Mouse (Mus musculus): ENCODE data around the gene Cep290. TPM values are rescaled to one million over a fixed set of nuclear protein-coding genes. Genes with fewer than 3 reads are reported as not detected.

Gene Cep290
- polyA plus RNA-seq, 1 experiment from 2014 or later, result 7.6 TPM

- no peaks in the 10 kb centered on the region for H3K9me3 ChIP-seq
- H3K9ac ChIP-seq, result no peak overlapping the region
- H3K36me3 ChIP-seq, result no peaks in the 10 kb centered on the region
- H3K27me3 ChIP-seq, result no peaks in the 10 kb centered on the region
- no peak overlapping the region for H3K4me2 ChIP-seq
- 86% methylated on average over 3 of the region's 3 CpGs for WGBS
- no peak overlapping the region for H3K4me3 ChIP-seq
- no peaks in the 10 kb centered on the region for H3K4me1 ChIP-seq
- no peak overlapping the region for H3K27ac ChIP-seq
- no peak for ATAC-seq (ENCODE audit: insufficient number of reproducible peaks, insufficient read depth, low FRiP score, low TSS enrichment, low read depth)
Measured at GRCm38 (mm10) chr10:100598339-100598738, 111.0 kb downstream of the Cep290 start.

DNA sequence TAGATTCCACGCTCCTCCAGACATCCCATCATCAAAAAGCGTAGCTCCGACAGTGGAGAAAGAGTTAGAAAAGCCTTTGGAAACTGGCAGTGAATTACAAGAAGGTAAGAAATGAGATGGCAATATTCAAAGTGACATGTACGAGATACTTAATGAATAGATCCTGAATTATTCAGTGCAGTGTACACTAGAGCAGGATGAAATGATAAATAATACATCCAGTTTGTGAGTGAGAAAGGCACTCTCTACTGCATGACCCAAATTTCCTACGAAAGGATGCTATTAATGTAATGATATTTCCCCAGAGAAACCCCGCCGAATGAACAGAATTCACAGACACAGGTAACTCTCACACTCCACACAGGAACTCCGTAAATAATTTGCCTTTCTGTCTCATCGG is 116.2 kb downstream of the Cep290 start:
- H3K4me1 ChIP-seq, result no peaks in the 10 kb centered on the region
- H3K27ac ChIP-seq, result no peak overlapping the region
- WGBS, result 85% methylated on average over 9 of the region's 9 CpGs
- H3K27me3 ChIP-seq, result no peaks in the 10 kb centered on the region
- no peak overlapping the region for H3K9ac ChIP-seq
- ATAC-seq (ENCODE audit: insufficient number of reproducible peaks, insufficient read depth, low FRiP score, low TSS enrichment, low read depth), result no peak
- H3K4me3 ChIP-seq, result no peak overlapping the region
- H3K9me3 ChIP-seq, result no peaks in the 10 kb centered on the region
- no peaks in the 10 kb centered on the region for H3K36me3 ChIP-seq
- H3K4me2 ChIP-seq, result no peak overlapping the region

- H3K27me3 ChIP-seq, result no peaks in the 10 kb centered on the region
- H3K9me3 ChIP-seq, result no peaks in the 10 kb centered on the region
- H3K4me2 ChIP-seq, result no peak overlapping the region
- H3K27ac ChIP-seq, result no peak overlapping the region
- H3K4me1 ChIP-seq, result no peaks in the 10 kb centered on the region
- 64% methylated on average over 2 of the region's 2 CpGs for WGBS
- no peaks in the 10 kb centered on the region for H3K36me3 ChIP-seq
- no peak overlapping the region for H3K9ac ChIP-seq
- no peak overlapping the region for H3K4me3 ChIP-seq
- ATAC-seq (ENCODE audit: insufficient number of reproducible peaks, insufficient read depth, low FRiP score, low TSS enrichment, low read depth), result no peak
Measured at GRCm38 (mm10) chr10:100604254-100604653, 116.9 kb downstream of the Cep290 start.

GRCm38 (mm10) chr10:100617233-100617903 is 130.0 kb downstream of the Cep290 start:
- H3K9ac ChIP-seq, result no peak overlapping the region
- H3K27me3 ChIP-seq, result no peaks in the 10 kb centered on the region
- H3K27ac ChIP-seq, result no peak overlapping the region
- H3K4me2 ChIP-seq, result no peak overlapping the region
- no peaks in the 10 kb centered on the region for H3K9me3 ChIP-seq
- no peak overlapping the region for H3K4me3 ChIP-seq
- H3K36me3 ChIP-seq, result no peaks in the 10 kb centered on the region
- H3K4me1 ChIP-seq, result no peaks in the 10 kb centered on the region
- no peak for ATAC-seq (ENCODE audit: insufficient number of reproducible peaks, insufficient read depth, low FRiP score, low TSS enrichment, low read depth)
- 51% methylated on average over 6 of the region's 6 CpGs for WGBS

- no peaks in the 10 kb centered on the region for H3K9me3 ChIP-seq
- no peak overlapping the region for H3K4me2 ChIP-seq
- ATAC-seq (ENCODE audit: insufficient number of reproducible peaks, insufficient read depth, low FRiP score, low TSS enrichment, low read depth), result no peak
- WGBS, result 93% methylated on average over 7 of the region's 7 CpGs
- H3K27ac ChIP-seq, result no peak overlapping the region
- no peaks in the 10 kb centered on the region for H3K36me3 ChIP-seq
- no peak overlapping the region for H3K9ac ChIP-seq
- no peak overlapping the region for H3K4me3 ChIP-seq
- no peaks in the 10 kb centered on the region for H3K4me1 ChIP-seq
- H3K27me3 ChIP-seq, result no peaks in the 10 kb centered on the region
Measured at GRCm38 (mm10) chr10:100619474-100619873, 132.1 kb downstream of the Cep290 start.

DNA sequence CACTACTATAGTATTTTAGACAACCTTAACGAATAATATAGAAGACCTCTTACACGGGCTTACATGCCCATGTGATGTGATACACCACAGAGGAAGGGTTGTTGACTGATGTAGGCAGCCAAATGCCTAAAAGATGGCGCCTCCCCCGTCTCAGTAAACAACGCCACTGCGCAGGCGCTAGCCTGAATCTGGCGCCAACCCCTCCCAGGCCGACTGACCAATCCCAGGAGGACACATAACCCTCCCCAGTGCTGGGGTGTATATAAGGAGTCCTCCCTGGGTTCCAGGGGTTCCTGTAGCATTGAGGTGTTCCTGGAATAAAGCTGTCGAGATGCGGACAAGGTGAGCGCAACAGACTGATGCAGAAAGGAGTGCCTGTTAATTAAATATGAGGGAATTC is 132.7 kb downstream of the Cep290 start:
- H3K4me2 ChIP-seq, result no peak overlapping the region
- H3K36me3 ChIP-seq, result no peaks in the 10 kb centered on the region
- no peaks in the 10 kb centered on the region for H3K9me3 ChIP-seq
- ATAC-seq (ENCODE audit: insufficient number of reproducible peaks, insufficient read depth, low FRiP score, low TSS enrichment, low read depth), result no peak
- no peak overlapping the region for H3K4me3 ChIP-seq
- WGBS, result 93% methylated on average over 12 of the region's 12 CpGs
- no peaks in the 10 kb centered on the region for H3K27me3 ChIP-seq
- H3K9ac ChIP-seq, result no peak overlapping the region
- no peaks in the 10 kb centered on the region for H3K4me1 ChIP-seq
- no peak overlapping the region for H3K27ac ChIP-seq

GRCm38 (mm10) chr10:100622494-100622893 is 135.1 kb downstream of the Cep290 start:
- ATAC-seq (ENCODE audit: insufficient number of reproducible peaks, insufficient read depth, low FRiP score, low TSS enrichment, low read depth), result no peak
- no peak overlapping the region for H3K9ac ChIP-seq
- H3K9me3 ChIP-seq, result no peaks in the 10 kb centered on the region
- no peak overlapping the region for H3K27ac ChIP-seq
- no peaks in the 10 kb centered on the region for H3K36me3 ChIP-seq
- H3K4me1 ChIP-seq, result no peaks in the 10 kb centered on the region
- 70% methylated on average over 3 of the region's 3 CpGs for whole genome bisulfite sequencing
- H3K4me3 ChIP-seq, result no peak overlapping the region
- H3K27me3 ChIP-seq, result no peaks in the 10 kb centered on the region
- no peak overlapping the region for H3K4me2 ChIP-seq

Other genes with a start within 250 kb of the Cep290 start
- gene Gm4301, start 151.9 kb upstream of the Cep290 start, polyA plus RNA-seq (2015; fragmentation: Nextera tagmentation; extraction: Ambion mirVana), result not detected in 2 replicates
- not detected in 2 replicates for gene Gm4302, start 146.7 kb upstream of the Cep290 start, polyA plus RNA-seq (2015; fragmentation: Nextera tagmentation; extraction: Ambion mirVana)
- not detected in 2 replicates for gene Gm4303, start 141.6 kb upstream of the Cep290 start, polyA plus RNA-seq (2015; fragmentation: Nextera tagmentation; extraction: Ambion mirVana)
- gene Gm4305, start 136.5 kb upstream of the Cep290 start, polyA plus RNA-seq (2015; fragmentation: Nextera tagmentation; extraction: Ambion mirVana), result not detected in 2 replicates
- not detected in 2 replicates for gene Gm4307, start 126.2 kb upstream of the Cep290 start, polyA plus RNA-seq (2015; fragmentation: Nextera tagmentation; extraction: Ambion mirVana)
- gene Gm4312, start 105.0 kb upstream of the Cep290 start, polyA plus RNA-seq (2015; fragmentation: Nextera tagmentation; extraction: Ambion mirVana), result not detected in 2 replicates
- 22.4 and 23.4 TPM in 2 replicates for gene Tmtc3, start 208 bp upstream of the Cep290 start, polyA plus RNA-seq (2015; fragmentation: Nextera tagmentation; extraction: Ambion mirVana)
- gene 4930430F08Rik, start 102.9 kb downstream of the Cep290 start, polyA plus RNA-seq (2015; fragmentation: Nextera tagmentation; extraction: Ambion mirVana), result 8.2 and 8.8 TPM in 2 replicates
- not detected in 2 replicates for gene 1700017N19Rik, start 102.9 kb downstream of the Cep290 start, polyA plus RNA-seq (2015; fragmentation: Nextera tagmentation; extraction: Ambion mirVana)

All from embryonic facial prominence, embryonic 13.5 days (tissue).